Mouse (Mus musculus): ENCODE results near the gene Gps2. TPM values are rescaled to one million over a fixed set of nuclear protein-coding genes. Genes with fewer than 3 reads are reported as not detected.
"Not testable (repeated sequence)": the region's sequence is repeated elsewhere in the genome, so short reads cannot be mapped to it uniquely, and the experiment has no call there.

The Gps2 gene
- total RNA-seq, 2 experiments from 2014 or later: 50.8 to 55.8 TPM

DNA sequence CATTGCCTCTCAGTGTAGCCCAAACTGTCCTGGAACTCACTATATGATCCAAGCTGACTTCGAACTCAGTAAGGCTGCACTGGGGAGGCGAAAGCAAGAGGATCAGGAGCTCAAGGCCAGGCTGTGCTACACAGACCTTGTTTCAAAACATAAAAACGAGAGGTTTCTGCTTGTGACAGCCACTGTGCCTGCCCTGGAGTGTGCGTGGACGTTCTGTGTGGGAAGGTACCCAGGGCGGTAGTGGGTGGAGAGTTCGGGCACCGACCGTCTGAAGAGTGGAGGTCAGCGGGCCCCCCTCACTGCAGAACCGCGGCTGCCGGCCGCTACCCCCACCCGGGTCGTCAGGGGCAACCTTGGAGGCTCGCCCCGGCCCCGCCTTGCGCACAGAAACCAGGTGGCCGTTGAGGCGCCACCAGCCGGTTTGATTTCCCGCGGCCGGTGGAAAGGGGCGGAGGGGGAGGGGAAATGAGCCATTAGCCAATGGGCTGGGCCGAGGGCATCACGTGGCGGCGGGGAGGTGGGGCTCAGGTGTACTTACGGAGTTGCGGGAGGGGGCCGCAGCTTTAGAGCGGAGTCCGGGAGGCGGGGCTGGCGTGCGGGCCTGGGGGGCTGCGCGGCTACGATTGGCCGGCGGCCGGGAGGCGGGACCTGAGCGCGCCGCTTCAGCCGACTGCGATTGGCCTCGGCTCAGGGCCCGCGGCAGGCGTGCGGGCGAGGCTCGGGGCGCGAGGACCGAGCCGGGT is 21.6 kb downstream of the Gps2 start, which contains the start of gene Ybx2:
Ybx2 (plus strand) TSS at position 660 of the 743 bp plus-strand sequence.
- DNase-seq (ENCODE audit: low spot score): peak; percentile 92

DNA sequence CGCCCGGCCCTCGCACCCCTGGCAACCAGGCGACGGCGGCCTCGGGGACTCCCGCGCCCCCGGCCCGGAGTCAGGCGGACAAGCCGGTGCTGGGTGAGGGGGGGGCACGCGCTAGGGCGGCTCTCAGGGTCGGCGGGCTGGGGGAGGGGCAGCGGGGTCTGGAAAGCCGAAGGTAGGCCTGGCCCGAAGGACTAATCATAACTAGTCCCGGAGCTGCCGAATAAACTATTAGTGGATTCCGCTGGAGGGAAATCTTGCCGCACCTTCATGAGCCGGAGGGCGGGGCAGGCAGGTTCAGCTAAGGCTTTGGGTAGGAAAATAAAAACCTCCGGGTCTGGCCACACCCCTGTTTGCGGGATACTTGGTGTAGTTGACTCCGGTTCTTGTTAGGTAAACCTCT is 22.5 kb downstream of the Gps2 start:
- no peak for DNase-seq (ENCODE audit: low spot score)

DNA sequence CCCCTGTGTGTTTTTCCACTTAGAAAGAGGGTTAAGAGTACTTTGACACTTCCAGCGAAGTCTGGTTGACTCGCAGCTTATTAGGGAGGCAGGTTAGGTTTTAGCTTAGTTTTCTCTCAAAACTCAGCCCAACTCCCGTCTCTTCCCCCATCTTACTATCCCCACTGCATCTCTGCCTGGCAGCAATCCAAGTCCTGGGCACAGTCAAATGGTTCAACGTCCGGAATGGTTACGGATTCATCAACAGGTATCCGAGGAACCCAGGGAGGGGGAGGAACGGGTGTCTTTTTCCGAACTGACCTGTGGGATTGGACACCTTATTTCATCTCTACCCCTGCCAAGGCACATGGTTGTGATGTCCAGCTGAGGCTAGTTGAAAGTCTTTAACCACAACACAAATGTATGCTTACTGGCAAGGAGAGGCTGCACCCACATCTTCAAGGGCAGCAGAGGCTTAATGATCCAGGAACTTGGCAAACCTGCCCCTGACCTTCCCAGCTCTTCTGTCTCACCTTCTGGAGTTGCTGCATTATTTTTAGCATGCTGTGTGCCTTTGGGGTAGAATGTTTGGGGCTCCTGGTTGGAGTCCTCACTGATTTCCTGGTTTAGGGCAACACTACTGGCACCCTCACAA is 23.1 kb downstream of the Gps2 start:
- DNase-seq (ENCODE audit: low spot score): peak; percentile 42

DNA sequence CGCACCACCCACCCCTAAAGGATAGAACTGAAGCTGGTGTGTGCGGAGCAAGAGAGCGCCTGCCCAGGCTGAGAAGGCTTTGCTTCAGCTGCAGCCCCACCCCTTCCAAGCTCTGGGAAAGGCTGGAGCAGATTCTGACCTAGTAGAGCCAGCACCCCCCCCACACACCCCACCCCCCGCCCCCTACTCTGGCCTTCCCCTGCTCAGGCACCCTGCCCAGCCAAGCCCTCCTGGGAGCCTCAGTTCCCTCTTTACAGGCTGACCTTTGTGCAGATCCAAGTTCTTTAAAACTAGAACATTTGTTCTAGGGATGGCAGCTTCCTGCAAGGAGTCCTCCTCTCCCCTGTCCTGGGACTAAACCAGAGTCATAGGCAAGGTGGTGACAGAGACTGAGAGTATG is 23.7 kb downstream of the Gps2 start:
- peak; percentile 71 for DNase-seq (ENCODE audit: low spot score)

DNA sequence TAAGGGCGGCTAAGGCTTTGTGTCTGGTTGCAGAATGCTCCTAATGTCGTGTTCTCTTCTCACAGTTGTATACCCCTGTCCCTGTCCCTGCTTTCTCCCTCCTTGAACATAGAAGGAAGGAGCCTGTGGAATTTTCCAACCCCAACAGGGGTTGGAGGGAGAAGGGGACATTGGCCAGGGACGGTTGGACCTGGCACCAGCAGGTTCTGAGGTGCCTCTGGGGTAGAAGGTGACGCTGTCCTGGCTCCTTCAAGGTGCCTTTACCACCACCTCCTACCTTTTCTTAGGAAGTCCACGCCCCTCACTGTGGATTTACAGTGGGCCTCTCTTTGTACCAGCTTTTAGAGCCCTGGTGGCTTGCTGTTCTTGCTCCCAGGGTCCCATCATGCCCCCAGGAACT is 24.1 kb downstream of the Gps2 start:
- no peak for DNase-seq (ENCODE audit: low spot score)

DNA sequence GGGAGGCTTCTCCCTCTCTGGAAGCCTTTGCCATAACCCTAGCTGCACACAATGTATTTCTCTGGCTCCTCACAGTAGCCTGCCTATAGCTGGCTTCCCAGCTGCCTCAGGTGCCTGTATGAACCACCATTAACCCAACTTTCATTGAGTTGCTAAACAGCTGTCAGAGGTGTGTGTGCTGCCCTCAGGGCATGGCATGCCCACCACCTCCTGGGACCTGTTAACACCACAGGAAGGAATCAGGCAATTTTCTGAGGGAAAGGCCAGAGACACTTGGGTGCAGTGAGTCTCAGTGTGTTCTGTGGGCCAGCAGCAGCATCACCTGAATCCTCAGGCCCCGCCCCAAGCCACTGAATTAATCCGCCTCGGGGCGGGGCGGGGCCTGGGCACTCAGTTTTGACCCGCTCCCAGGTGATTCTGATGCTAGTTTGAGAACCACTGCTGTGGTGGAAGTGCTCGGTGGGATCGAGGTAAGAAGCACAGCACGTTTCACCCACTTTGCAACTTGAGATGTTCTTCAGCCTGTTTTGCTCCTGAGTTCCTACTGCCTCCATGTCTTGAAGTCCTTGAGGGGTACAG is 24.8 kb downstream of the Gps2 start:
- no peak for DNase-seq (ENCODE audit: low spot score)

DNA sequence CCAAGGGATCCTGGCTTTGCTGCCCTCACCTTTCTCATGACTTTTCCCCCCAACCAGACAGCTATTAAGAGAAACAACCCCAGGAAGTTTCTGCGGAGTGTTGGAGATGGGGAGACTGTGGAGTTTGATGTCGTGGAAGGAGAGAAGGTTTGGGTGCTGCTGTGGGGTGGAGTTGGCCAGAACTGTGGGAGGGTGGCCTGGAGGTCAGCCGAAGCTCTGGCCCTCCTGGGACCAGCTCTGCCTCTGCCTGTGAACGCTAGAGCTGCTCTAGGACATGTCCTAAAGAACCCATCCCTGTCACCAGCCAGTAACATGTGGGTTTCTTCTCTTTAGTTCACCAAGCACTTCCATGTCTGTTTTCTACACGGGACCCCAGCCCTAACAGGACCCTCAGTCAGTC is 25.5 kb downstream of the Gps2 start:
- DNase-seq (ENCODE audit: low spot score): peak; percentile 30

DNA sequence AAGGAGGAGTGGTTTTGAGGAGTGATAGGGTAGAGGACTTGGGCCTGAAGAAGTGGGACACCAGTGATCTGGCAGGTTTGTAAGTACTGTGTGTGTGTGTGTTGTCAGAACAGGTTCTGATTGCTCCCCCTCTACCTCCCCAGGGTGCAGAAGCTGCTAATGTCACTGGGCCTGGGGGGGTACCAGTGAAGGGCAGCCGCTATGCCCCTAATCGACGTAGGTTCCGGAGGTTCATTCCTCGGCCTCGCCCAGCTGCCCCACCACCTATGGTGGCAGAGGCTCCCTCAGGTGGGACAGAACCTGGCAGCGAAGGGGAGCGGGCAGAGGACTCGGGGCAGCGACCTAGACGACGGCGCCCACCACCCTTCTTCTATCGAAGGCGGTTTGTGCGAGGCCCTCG is 26.0 kb downstream of the Gps2 start:
- DNase-seq (ENCODE audit: low spot score): no peak

DNA sequence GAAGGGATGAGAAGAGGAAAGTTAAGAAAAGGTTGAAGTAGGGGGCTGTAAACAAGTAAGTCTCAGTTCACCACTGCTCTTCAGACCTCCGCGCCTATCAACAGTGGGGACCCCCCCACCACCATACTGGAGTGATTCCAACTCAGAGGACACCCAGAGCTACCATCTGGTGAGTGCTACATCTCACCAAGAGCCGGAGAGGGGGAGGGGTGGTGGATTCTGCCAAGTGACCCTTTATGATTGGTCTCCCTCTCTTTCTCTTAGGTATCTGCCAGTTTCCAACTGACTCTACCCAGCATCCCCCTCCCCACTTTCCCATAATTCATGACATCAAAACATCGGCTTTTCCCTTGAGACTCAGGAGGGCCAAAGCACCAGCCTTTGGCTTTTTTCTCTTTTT is 27.3 kb downstream of the Gps2 start:
- peak; percentile 30 for DNase-seq (ENCODE audit: low spot score)

DNA sequence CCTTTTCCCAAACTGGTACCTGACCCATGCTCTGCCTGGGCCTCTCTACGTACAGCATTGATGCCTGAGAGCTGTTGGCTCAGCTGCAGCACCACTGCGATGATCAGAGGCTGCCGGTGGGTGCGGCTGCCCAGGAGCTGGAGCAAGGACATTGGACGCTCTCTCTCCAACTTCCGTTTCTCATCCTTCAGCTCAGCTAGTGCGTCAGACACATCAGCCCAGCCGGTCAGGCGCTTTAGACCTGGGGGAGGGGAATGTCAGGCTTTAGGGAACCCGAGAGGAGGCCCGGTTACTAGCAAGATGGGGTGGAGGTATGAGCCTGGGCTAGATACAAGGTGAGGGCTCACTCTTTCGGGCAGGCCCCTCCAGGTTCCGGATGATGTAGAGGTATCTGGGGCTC is 31.5 kb downstream of the Gps2 start:
- DNase-seq (ENCODE audit: low spot score): peak; percentile 24

DNA sequence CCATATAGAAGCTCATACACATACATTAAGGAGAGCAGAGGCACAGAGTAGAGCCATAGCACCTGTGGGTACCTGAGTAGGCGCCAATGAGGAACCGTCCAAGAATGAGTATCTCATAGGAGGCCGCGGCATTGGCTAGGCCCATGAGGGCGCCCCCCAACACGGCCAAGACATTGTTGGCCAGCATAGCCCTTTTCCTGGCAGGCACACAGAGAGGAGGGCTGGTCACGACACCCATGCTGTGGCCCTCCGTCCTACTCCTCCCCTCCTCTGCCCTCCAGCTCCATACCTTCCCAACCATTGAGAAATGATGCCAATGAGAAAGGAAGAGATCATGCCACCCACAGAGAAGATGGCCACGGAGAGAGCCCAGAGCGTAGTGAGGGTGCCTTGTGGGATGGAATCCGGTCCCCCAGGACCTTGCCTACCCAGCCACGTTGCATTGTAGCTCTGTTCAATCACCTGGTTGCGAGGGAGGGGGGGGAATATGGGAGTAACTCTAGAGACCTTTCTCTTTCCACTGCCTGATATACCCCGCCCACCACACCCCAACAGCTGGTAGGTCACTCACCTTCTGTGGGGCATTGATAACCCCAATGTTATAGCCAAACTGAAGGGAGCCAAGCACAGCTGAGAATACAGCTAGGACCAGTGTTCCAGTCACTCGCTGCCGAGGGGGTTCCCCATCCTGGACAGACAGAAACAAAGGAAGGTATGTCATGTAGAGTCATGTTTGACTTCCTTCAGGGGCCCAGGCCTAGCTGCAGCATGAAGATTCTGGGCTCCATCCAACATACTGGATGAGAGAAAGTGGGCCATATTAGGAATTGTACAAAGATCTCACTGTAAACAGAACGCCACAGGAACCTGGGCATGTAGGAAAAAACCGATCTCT is 32.6 kb downstream of the Gps2 start:
- DNase-seq (ENCODE audit: low spot score): no peak

DNA sequence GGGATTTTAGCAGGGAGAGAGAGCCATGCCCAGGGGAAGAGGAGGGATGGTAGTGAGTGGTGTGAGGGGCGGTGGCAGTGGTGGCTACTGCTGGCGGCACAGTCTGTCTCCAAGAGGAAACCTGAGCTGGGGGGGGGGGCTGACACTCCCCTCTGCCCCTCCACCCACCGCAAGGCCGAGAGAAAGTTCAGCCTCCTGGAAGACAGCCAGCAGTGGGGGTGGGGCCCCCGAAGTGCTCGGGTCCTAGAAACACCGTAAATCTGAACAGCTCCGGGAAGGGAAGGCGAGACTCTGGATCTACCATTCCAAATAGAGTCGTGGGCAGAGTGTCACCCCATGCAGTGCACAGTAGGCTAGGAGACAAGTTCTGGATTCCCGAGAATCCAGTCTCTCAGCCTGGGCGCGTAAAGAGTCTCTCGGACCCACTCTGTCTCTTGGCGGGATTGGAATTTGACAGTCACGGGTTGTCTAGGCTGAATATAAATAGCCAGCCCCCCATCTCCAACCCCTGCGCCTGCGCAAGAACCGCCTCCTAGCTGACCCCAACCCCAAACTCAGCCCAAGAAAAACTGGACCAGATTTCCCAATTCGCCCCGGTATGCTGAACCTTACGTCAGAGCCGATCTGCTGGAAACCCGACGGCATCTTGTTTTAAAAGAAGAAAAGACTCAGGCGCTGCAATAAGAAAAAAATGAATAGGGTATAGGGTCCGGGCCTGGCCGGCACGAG is 33.8 kb downstream of the Gps2 start:
- peak; percentile 88 for DNase-seq (ENCODE audit: low spot score)

DNA sequence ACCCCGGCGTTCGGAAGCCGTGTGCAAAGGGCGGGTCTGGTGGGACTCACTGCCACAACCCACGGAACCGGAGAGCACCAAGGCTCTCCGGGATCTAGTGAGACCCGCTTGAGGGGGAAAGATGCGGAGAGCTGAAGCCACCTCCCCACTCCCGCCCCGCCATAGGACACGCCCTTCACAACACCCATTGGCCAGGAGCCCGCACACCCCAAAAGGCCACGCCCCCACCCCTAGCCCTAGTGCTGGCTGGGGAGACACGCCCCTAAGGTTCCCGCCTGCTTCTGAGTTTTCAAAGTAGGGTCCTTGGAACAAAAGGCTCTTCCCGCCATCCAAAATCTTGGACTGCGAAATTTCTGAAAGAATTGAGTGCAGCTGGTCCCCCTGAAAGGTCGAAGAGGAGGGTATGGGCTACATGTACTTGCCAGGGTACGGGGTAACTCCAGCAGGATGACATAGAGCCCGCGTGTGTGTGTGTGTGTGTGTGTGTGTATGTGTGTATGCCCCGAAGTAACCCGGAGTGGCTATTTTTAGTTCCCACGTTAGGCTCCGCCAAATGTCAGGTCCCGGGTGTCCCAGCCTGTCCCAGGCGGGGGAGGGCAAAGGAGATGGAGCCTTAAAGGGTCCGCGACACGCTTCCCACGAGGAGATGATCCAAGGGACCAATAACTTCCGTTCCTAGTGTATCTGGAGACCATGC is 34.5 kb downstream of the Gps2 start, which contains the start of gene Slc2a4:
Slc2a4 (minus strand) TSS at position 123 of the 697 bp plus-strand sequence.
- DNase-seq (ENCODE audit: low spot score): peak; percentile 96

DNA sequence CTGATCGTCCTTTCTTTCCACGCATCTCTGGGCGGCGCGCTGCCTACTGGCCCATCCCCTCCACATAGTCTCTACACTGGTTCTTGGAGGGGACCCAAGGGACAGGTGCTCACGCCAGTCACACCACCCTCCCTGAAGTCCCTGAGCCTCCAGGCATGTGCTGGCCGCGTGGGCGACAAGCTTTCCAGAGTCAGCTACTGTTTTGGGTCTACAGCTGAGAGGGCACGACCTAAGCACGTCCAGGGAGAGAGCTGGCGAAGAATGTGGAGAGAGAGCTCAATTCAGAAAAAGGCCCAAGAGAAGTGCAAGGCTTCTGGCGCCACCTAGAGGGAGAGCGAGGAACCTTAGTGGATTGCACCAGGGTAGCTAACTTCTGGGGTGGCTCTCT is 35.1 kb downstream of the Gps2 start:
- DNase-seq (ENCODE audit: low spot score): peak; percentile 95

DNA sequence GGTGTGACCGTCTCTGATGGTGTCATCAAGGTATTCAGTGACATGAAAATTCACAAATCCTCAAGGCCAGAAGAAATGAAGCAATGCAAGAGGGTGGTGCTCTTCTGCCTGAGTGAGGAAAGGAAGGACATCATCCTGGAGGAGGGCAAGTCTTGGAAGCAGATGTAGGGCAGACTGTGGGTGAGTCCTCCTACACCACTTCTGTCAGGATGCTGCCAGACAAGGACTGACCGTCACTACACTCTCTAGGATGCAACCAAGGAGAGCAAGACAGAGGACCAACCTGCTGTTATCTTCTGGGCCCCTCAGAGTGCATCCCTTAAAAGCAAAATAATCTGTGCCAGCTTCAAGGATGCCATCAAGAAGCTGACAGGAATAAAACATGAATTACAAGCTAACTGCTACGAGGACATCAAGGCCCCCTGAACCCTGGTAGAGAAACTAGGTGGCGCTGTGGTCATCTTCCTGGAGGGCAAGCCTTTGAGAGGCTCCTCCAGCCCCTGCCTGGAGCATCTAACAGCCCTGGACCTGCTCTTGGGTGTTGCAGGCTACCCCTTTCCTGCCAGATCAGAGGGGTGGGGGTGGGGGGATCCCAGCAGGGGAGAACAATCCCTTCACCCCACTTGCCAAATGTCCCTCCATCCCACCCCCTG is 37.2 kb downstream of the Gps2 start:
- peak; percentile 31 for DNase-seq (ENCODE audit: low spot score)

DNA sequence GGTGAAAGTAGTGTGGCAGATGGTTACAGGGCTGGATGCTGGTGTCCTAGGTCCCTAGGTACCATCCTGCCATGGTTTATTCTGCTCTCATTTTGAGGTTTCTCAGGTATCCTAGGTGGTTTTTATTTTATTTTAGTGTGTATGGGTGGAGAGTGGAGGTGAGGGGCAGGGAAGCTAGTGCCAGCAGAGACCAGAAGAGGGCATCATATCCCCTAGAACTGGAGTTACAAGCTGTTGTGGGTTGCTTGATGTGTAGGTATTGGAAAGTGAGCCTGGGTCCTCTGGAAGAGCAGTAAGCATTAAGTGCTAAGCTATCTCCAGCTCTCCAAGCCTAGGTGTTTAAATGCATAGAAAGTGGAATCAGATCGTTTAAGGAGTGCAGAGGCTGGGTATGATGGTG is 38.6 kb downstream of the Gps2 start:
- DNase-seq (ENCODE audit: low spot score): no peak

DNA sequence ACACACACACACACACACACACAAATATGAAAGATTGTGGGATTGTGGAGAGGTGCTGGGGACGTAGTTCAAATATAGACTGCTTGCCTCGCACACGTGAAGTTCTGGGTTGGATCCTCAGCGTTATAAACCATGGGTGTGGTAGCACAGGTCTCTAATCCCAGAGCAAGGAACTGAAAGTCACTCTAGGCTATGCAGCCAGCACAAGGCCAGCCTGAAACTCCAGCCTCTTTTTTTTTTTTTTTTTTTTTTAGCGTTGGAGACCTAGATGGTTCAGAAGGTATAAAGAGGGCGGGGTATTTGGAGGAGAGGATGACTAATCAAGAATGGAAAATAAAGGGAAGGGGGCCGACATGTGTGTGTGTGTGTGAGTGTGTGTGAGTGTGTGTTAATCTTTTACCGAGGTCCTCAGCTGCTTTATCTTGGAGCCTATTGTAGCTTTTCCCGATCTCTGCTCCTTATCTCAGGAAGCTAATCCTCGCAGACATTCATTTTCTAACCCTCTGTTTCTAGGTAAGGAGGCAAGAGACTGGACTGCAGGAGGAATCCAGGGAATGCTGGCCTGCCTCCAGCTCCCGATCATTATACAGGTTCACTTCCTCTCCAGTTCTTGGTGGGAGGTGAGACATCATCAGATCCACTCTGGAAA is 39.7 kb downstream of the Gps2 start:
- no peak for DNase-seq (ENCODE audit: low spot score)

DNA sequence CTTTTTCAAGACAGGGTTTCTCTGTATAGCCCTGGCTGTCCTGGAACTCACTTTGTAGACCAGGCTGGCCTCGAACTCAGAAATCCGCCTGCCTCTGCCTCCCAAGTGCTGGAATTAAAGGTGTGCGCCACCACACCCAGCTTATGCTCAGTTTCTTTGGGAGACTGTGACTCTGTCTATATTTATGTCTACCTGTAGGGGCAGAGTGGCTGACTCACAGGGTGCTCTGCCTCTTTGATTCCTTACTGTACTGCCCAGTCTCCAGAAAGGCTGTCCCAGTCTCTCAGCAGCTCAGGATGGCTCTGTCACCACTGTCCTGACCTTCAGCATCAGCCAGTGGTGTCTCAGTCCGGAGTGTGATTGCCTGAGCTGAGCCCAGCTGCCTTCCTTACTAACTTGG is 41.9 kb downstream of the Gps2 start:
- not testable (repeated sequence) for DNase-seq (ENCODE audit: low spot score)

DNA sequence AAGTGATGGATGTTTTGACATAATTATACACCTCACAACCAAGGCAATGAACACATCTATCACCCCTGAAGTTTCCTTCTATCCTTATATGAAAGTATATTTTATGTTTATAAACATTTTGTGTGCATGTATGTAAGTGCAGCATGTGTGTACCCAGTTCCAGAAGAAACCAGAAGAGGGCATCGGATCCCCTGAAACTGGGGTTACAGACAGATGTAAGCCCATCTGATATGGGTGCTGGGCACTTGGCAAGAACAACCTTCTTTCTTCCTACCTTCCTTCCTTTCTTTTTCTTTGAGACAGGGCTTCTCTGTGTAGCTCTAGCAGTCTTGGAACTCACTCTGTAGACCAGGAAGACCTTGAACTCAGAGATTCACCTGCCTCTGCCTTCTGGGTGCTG is 42.5 kb downstream of the Gps2 start:
- DNase-seq (ENCODE audit: low spot score): no peak

All from gastrocnemius, adult 18-20 months (tissue).